Mouse (Mus musculus): Measurements from ENCODE around the gene Pip4k2a. TPM values are rescaled to one million over a fixed set of nuclear protein-coding genes. Genes with fewer than 3 reads are reported as not detected.

Gene Pip4k2a
- polyA plus RNA-seq, 1 experiment: 8.7 TPM

DNA sequence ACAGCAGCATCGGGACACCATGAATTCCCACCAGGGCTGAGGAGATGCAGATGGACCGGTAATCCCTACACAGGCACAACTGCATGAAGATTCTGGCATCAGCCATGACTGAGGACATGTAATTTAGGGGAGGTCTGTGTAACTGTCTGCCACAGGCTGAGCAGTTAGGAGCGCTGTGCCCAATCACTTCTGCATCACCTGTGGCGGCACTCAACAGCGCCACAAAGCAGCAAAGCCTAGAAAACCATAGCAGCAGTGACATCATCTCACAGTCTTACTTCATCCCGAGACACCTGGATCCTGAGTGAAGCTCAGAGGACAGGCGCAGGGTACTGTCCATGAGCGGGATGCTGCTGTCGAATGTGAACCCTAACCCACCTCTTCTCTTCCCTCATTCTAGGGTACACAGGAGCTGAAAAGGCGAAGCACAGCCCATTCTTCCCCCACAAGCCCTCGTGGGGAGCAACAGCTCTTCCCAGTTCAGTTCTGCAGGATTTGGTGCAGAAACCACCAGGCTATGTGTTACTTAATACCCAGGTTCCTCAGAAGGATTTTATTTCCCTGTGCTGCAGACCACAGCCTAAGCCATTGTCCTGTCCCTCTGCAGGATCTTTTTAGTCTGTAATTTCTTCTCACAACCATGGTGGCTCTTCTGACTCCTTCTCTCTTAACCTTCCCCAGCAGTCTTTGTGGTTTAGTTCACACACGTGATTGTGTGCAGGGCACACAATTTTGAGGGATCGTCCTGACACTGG is 34.5 kb downstream of the Pip4k2a start:
- Histone ChIP-seq H3K36me3 (ENCODE audit: control insufficient read depth, insufficient read depth) (no peaks in the 10 kb centered on the region), H3K79me2 (ENCODE audit: control insufficient read depth, insufficient read depth) (peaks cover 23% of the 10 kb centered on the region), H3K4me3 (ENCODE audit: insufficient read depth, poor library complexity, severe bottlenecking) (no peak overlapping the region), H3K79me3 (ENCODE audit: low read depth) (peaks cover 6% of the 10 kb centered on the region), H3K27me3 (ENCODE audit: control insufficient read depth, insufficient read depth, insufficient read length) (no peaks in the 10 kb centered on the region), H3ac (ENCODE audit: control insufficient read depth, insufficient read length, low read depth) (no peak overlapping the region)
- no peak for TF ChIP-seq USF1 (IDR thresholded peaks at IDR 0.05; ENCODE audit: low read depth)
- TF ChIP-seq MYOG (IDR thresholded peaks at IDR 0.05; ENCODE audit: control insufficient read depth, extremely low read depth, insufficient read length): no peak
- no peak for TF ChIP-seq CEBPB (IDR thresholded peaks at IDR 0.05; ENCODE audit: low read depth)
- no peak for TF ChIP-seq MYOD1 (IDR thresholded peaks at IDR 0.05; ENCODE audit: control insufficient read depth, insufficient read length, low read depth)
- no peak for TF ChIP-seq MAX (IDR thresholded peaks at IDR 0.05)
- no peak for TF ChIP-seq CTCF (IDR thresholded peaks at IDR 0.05; ENCODE audit: control insufficient read depth, insufficient read depth, insufficient read length)
- TF ChIP-seq FOSL1 (IDR thresholded peaks at IDR 0.05; ENCODE audit: insufficient read depth, low read length, poor library complexity, severe bottlenecking): no peak

DNA sequence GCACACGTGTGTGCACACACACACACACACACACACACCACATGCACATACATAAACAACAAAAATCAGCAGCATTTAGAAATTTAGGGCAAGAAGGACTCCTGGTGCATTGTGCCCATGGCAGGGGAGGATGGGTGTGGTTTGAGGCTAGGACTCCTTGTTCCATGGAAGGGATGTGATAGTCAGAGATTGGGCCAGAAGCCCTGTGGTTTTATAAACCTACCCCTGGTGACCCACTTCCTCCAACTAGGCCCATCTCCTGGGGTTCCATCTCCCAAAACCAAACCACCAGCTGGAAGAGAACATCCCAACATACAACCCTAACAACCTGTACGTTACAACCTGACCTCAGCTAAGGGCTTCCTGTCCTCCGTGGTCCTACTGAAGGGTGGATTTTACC is 35.4 kb downstream of the Pip4k2a start:
- peaks cover 32% of the 10 kb centered on the region for H3K79me2 ChIP-seq (ENCODE audit: control insufficient read depth, insufficient read depth)
- TF ChIP-seq CEBPB (IDR thresholded peaks at IDR 0.05; ENCODE audit: low read depth) (no peak), MYOD1 (IDR thresholded peaks at IDR 0.05; ENCODE audit: control insufficient read depth, insufficient read length, low read depth) (no peak), FOSL1 (IDR thresholded peaks at IDR 0.05; ENCODE audit: insufficient read depth, low read length, poor library complexity, severe bottlenecking) (no peak), MAX (IDR thresholded peaks at IDR 0.05) (no peak), CTCF (IDR thresholded peaks at IDR 0.05; ENCODE audit: control insufficient read depth, insufficient read depth, insufficient read length) (no peak), USF1 (IDR thresholded peaks at IDR 0.05; ENCODE audit: low read depth) (no peak), MYOG (IDR thresholded peaks at IDR 0.05; ENCODE audit: control insufficient read depth, extremely low read depth, insufficient read length) (no peak)
- H3ac ChIP-seq (ENCODE audit: control insufficient read depth, insufficient read length, low read depth): no peak overlapping the region
- no peak overlapping the region for H3K4me3 ChIP-seq (ENCODE audit: insufficient read depth, poor library complexity, severe bottlenecking)
- H3K27me3 ChIP-seq (ENCODE audit: control insufficient read depth, insufficient read depth, insufficient read length): no peaks in the 10 kb centered on the region
- H3K79me3 ChIP-seq (ENCODE audit: low read depth): peaks cover 6% of the 10 kb centered on the region
- H3K36me3 ChIP-seq (ENCODE audit: control insufficient read depth, insufficient read depth): no peaks in the 10 kb centered on the region

DNA sequence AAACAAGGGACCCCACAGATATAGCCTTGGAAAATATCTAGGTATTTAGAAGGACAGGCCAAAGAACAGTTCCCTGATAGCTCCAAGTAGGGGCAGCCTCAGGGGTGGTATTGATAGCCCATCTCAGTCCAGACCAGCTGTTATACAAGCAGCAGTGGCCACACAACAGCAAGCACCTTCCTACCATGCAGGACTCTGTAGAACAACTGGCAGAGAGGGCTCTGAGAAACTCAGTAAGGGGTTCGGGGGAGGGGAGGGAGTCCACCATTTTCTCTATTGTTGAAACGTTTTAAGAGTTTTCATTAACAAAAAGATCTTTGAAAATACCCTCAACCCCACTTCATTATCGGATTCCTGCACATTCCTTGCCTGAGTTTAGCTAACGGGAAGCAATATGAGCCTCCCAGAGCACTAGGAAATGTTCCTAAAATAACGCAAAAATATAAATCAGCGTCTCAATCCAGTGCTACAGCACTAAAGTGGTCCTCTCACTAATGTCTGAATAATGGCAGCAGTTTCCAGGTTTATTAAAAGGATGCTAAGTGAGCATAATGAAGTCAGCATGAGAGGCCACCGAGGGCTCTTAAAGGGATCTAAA is 37.5 kb downstream of the Pip4k2a start:
- peaks cover 36% of the 10 kb centered on the region for H3K79me2 ChIP-seq (ENCODE audit: control insufficient read depth, insufficient read depth)
- no peak overlapping the region for H3ac ChIP-seq (ENCODE audit: control insufficient read depth, insufficient read length, low read depth)
- H3K79me3 ChIP-seq (ENCODE audit: low read depth): peaks cover 6% of the 10 kb centered on the region
- H3K27me3 ChIP-seq (ENCODE audit: control insufficient read depth, insufficient read depth, insufficient read length): no peaks in the 10 kb centered on the region
- no peak for TF ChIP-seq MYOD1 (IDR thresholded peaks at IDR 0.05; ENCODE audit: control insufficient read depth, insufficient read length, low read depth)
- no peaks in the 10 kb centered on the region for H3K36me3 ChIP-seq (ENCODE audit: control insufficient read depth, insufficient read depth)
- no peak overlapping the region for H3K4me3 ChIP-seq (ENCODE audit: insufficient read depth, poor library complexity, severe bottlenecking)

GRCm38 (mm10) chr2:18959558-18959957 is 38.4 kb downstream of the Pip4k2a start:
- peaks cover 4% of the 10 kb centered on the region for H3K79me3 ChIP-seq (ENCODE audit: low read depth)

GRCm38 (mm10) chr2:18959008-18959407 is 38.9 kb downstream of the Pip4k2a start:
- TF ChIP-seq USF1 (IDR thresholded peaks at IDR 0.05; ENCODE audit: low read depth) (peak; percentile 73), CEBPB (IDR thresholded peaks at IDR 0.05; ENCODE audit: low read depth) (no peak), MYOG (IDR thresholded peaks at IDR 0.05; ENCODE audit: control insufficient read depth, extremely low read depth, insufficient read length) (no peak)
- Histone ChIP-seq H3K27me3 (ENCODE audit: control insufficient read depth, insufficient read depth, insufficient read length) (no peaks in the 10 kb centered on the region), H3K36me3 (ENCODE audit: control insufficient read depth, insufficient read depth) (no peaks in the 10 kb centered on the region), H3K79me2 (ENCODE audit: control insufficient read depth, insufficient read depth) (peaks cover 36% of the 10 kb centered on the region), H3K79me3 (ENCODE audit: low read depth) (peaks cover 4% of the 10 kb centered on the region), H3K4me3 (ENCODE audit: insufficient read depth, poor library complexity, severe bottlenecking) (no peak overlapping the region), H3ac (ENCODE audit: control insufficient read depth, insufficient read length, low read depth) (no peak overlapping the region)

More at GRCm38 (mm10) chr2:18959558-18959957, 38.4 kb downstream of the Pip4k2a start:
- Histone ChIP-seq H3K27me3 (ENCODE audit: control insufficient read depth, insufficient read depth, insufficient read length) (no peaks in the 10 kb centered on the region), H3K4me3 (ENCODE audit: insufficient read depth, poor library complexity, severe bottlenecking) (no peak overlapping the region), H3K79me2 (ENCODE audit: control insufficient read depth, insufficient read depth) (peaks cover 36% of the 10 kb centered on the region), H3K36me3 (ENCODE audit: control insufficient read depth, insufficient read depth) (no peaks in the 10 kb centered on the region), H3ac (ENCODE audit: control insufficient read depth, insufficient read length, low read depth) (no peak overlapping the region)
- no peak for TF ChIP-seq FOSL1 (IDR thresholded peaks at IDR 0.05; ENCODE audit: insufficient read depth, low read length, poor library complexity, severe bottlenecking)
- no peak for TF ChIP-seq MYOG (IDR thresholded peaks at IDR 0.05; ENCODE audit: control insufficient read depth, extremely low read depth, insufficient read length)
- no peak for TF ChIP-seq MYOD1 (IDR thresholded peaks at IDR 0.05; ENCODE audit: control insufficient read depth, insufficient read length, low read depth)
- TF ChIP-seq USF1 (IDR thresholded peaks at IDR 0.05; ENCODE audit: low read depth): no peak
- no peak for TF ChIP-seq CTCF (IDR thresholded peaks at IDR 0.05; ENCODE audit: control insufficient read depth, insufficient read depth, insufficient read length)
- TF ChIP-seq CEBPB (IDR thresholded peaks at IDR 0.05; ENCODE audit: low read depth): no peak
- no peak for TF ChIP-seq MAX (IDR thresholded peaks at IDR 0.05)

GRCm38 (mm10) chr2:18958501-18958900 is 39.4 kb downstream of the Pip4k2a start:
- TF ChIP-seq FOSL1 (IDR thresholded peaks at IDR 0.05; ENCODE audit: insufficient read depth, low read length, poor library complexity, severe bottlenecking) (no peak), USF1 (IDR thresholded peaks at IDR 0.05; ENCODE audit: low read depth) (no peak), MAX (IDR thresholded peaks at IDR 0.05) (no peak)
- H3K79me2 ChIP-seq (ENCODE audit: control insufficient read depth, insufficient read depth): peaks cover 33% of the 10 kb centered on the region

More at GRCm38 (mm10) chr2:18958501-18958900, 39.4 kb downstream of the Pip4k2a start:
- no peak overlapping the region for H3ac ChIP-seq (ENCODE audit: control insufficient read depth, insufficient read length, low read depth)
- H3K79me3 ChIP-seq (ENCODE audit: low read depth): peaks cover 2% of the 10 kb centered on the region
- no peak overlapping the region for H3K4me3 ChIP-seq (ENCODE audit: insufficient read depth, poor library complexity, severe bottlenecking)
- H3K27me3 ChIP-seq (ENCODE audit: control insufficient read depth, insufficient read depth, insufficient read length): no peaks in the 10 kb centered on the region
- no peaks in the 10 kb centered on the region for H3K36me3 ChIP-seq (ENCODE audit: control insufficient read depth, insufficient read depth)

Measured in C2C12 (cell line).